Mouse (Mus musculus): ENCODE results near the gene Cry2. TPM values are rescaled to one million over a fixed set of nuclear protein-coding genes. Genes with fewer than 3 reads are reported as not detected.

Gene Cry2
- 4.7 TPM for polyA plus RNA-seq (2014; fragmentation: Illumina TruSeq; extraction: RNeasy Lipid Tissue Mini Kit (QIAGEN cat#74804); ENCODE audit: low read depth, low replicate concordance)

DNA sequence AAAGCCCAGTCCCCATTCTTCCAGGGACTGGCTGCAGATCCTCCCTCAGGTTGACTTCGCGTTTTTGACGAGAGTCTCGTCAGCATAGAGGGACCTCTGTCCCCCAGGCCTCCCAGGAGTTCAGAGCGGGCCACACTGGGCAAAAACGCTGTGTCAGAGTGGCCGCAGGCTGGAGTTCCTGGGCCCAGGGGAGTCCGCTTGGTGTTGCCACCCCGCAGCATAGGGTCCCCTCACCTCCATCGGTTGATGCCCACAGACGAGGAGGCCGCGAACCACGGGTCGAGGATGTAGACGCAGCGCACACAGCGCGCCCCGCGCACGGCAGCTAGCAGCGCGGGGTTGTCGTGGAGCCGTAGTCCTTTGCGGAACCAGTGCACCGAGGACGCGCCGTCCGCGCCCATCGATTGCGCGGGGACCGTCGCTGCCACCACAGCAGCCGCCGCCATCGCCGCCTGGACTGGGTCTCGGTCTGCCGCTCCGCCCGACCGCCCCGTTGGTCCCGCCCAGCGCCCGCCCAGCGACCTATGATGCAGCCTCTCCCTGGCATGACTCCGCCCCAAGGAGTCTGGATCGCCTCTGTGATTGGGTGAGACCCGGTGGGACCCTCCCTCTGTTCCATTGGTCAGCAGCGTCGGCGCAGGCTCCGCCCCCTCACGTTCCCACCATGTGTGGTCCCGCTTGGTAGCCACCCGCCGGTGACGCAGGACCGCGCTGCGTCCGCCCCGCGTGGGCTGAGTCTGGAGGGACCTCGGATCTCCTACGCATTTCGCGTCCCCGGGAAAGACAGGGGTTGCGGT, at the start of gene Cry2:
Cry2 (minus strand) TSS at position 466 of the 797 bp plus-strand sequence.

DNA sequence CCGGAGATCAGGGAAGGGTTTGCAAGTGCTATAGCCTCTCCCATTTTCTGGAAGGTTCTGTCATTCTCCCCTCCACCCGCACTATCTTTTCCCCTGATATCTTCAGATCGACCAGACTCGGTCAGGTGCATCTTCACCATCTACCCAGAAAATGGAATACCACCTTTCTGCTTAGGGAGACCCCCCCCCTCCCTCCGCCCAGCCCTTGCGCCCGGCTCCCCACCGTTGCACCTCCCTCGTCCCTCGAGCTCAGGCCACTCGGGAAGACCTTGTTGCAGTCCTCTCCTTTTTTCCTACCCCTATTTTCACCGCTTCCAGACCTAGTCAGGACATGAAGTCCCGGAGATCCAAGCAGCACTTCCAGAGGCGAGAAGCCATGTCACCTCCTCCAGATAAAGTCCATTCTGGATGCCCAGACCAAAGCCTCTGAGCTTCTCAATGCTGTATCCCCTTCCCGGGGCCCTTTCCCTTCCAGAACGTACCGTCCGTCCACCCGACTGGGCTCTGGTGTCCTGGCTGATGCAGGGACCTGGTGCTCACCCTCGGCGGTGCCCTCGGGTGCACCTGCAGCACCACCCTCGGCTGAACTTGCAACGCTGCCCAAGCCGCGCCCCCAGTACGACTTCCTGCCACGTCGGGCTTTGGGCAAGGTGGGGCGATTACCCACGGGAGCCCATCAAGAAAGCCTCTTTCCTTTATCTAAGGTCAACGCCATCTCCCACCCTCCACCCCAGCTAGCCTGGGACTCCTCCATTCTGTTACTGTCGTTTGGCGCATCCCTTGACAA, 26.3 kb upstream of the Cry2 start, which contains the start of gene Slc35c1:
Slc35c1 (minus strand) TSS at position 618 of the 787 bp plus-strand sequence.

DNA sequence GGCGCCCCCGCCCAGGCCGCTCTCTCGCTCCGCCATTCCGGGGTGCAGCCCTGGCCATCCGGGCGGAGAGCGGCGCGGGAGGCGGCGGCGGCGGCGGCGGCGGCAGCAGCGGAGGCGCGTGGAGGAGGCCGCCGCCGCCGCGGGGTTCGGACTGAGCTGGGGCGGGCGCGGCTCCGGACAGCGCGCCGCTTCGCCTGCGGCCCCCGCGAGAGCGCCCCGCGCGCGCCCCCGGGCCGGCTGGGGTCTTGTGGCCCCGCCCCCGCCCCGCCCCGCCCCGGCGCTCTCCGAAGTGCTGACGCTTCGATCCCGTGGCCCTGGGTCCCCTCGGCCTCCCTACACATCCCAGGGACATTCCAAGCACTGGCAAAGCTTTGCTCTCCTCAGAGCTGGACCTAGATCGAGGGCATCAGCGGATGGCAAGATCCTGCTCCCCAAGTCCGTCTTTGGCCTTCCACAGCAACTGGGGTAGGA, 32.7 kb downstream of the Cry2 start, which contains the start of gene Mapk8ip1:
Mapk8ip1 (minus strand) TSS at position 173 of the 471 bp plus-strand sequence.

DNA sequence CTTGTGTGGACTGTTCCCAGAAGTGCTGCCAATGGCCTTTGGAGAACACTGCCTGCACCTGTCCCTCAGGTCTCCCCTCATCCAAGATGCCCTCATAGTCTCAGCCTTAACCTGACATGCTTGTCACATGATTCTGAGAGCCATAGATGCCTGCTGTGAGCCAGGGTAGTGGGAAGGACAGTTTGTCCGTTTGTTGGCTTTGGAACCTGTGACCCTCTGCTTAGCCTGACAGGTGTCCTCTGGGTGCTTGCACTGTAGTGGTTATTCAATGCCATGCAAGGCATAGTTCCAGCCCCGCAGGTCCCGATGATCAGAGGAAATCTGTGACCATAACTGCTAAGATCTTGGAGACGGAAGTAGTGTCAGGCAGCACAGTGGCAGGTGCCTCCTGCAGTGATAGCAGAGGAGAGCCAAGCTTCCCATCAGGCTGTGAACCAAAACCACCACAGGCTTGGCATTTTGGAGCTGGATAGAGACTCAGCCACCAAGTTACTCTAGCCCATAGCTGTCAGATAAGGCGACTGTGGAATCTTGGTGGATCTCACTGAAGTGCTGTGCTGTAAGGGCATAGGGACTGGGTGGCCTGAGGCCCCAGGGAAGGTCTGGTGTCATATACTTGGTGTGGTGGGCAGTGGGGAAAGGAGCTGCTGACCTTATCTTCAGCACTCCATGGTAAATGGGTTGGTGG, 51.8 kb downstream of the Cry2 start, which contains the start of gene 1700029I15Rik:
1700029I15Rik (plus strand) TSS at position 638 of the 688 bp plus-strand sequence.

DNA sequence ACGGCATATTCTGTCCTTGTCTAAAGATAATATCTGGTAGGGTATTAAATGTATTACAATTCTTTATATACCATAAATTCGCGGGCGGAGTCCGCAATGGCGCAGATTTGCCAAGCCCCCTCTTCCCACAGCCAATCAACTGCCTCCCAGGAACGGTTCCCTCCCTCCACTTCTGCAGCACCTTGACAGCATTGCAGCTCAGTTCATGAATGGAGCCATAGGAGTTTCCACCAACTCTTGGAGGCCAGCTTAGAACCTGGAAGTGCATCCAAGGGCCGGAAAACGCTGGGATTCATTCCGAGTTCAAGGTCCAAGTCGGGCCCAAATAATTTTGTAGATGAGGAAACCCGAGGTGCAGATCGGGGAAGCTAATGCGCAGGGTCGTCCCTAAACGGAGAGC, 59.3 kb downstream of the Cry2 start, which contains the start of the genes Pex16 and Large2:
Pex16 (plus strand) TSS at position 163 of the 400 bp plus-strand sequence.
Large2 (minus strand) TSS at position 356 of the 400 bp plus-strand sequence.

Other genes with a start within 250 kb of the Cry2 start
- 0.56 TPM for gene Pex16, start 59.4 kb downstream of the Cry2 start, polyA plus RNA-seq (2014; fragmentation: Illumina TruSeq; extraction: RNeasy Lipid Tissue Mini Kit (QIAGEN cat#74804); ENCODE audit: low read depth, low replicate concordance)
- gene Large2, start 59.2 kb downstream of the Cry2 start, polyA plus RNA-seq (2014; fragmentation: Illumina TruSeq; extraction: RNeasy Lipid Tissue Mini Kit (QIAGEN cat#74804); ENCODE audit: low read depth, low replicate concordance), result 0.29 TPM
- 1.3 TPM for gene 1700029I15Rik, start 51.5 kb downstream of the Cry2 start, polyA plus RNA-seq (2014; fragmentation: Illumina TruSeq; extraction: RNeasy Lipid Tissue Mini Kit (QIAGEN cat#74804); ENCODE audit: low read depth, low replicate concordance)
- gene Mapk8ip1, start 32.8 kb downstream of the Cry2 start, polyA plus RNA-seq (2014; fragmentation: Illumina TruSeq; extraction: RNeasy Lipid Tissue Mini Kit (QIAGEN cat#74804); ENCODE audit: low read depth, low replicate concordance), result 2.1 TPM
- 0.84 TPM for gene Slc35c1, start 26.5 kb upstream of the Cry2 start, polyA plus RNA-seq (2014; fragmentation: Illumina TruSeq; extraction: RNeasy Lipid Tissue Mini Kit (QIAGEN cat#74804); ENCODE audit: low read depth, low replicate concordance)
- 3.5 TPM for gene Chst1, start 165.7 kb upstream of the Cry2 start, polyA plus RNA-seq (2014; fragmentation: Illumina TruSeq; extraction: RNeasy Lipid Tissue Mini Kit (QIAGEN cat#74804); ENCODE audit: low read depth, low replicate concordance)

Data from testis, adult 10 weeks (tissue).